Mouse (Mus musculus) bone marrow macrophage, adult 2 months (primary cell): Measurements from ENCODE around the gene Pbx1. TPM values are rescaled to one million over a fixed set of nuclear protein-coding genes. Genes with fewer than 3 reads are reported as not detected.

Experiments
- H3K27ac ChIP-seq: 2 replicates; pipeline ENCODE4 v1.5.1; 2012; ENCODE audit warnings: low read depth, low read length; ENCODE audit not compliant: insufficient read depth
- H3K4me1 ChIP-seq: 2 replicates; pipeline ENCODE4 v1.6.1; 2012; ENCODE audit warnings: low read length; ENCODE audit not compliant: control insufficient read depth, insufficient read depth
- H3K4me3 ChIP-seq: 2 replicates; pipeline ENCODE4 v1.5.1; 2012; ENCODE audit warnings: mild to moderate bottlenecking, low read length, moderate library complexity; ENCODE audit not compliant: insufficient read depth
- CTCF ChIP-seq: IDR thresholded peaks from 2 replicates; pipeline ENCODE4 v1.5.1; 2012; ENCODE audit warnings: low read depth, mild to moderate bottlenecking, low read length, moderate library complexity
- POLR2A ChIP-seq: IDR thresholded peaks from 2 replicates; pipeline ENCODE4 v1.6.1; 2012; ENCODE audit warnings: mild to moderate bottlenecking, low read depth, low read length, borderline replicate concordance
- polyA plus RNA-seq: library from polyadenylated mRNA; stranded (reverse); fragments of >200 nt; gene quantifications from 2 replicates; pipeline ENCODE4 v1.2.4, GENCODE M21; 2012; ENCODE audit not compliant: missing spikeins, insufficient read depth, insufficient read length

Gene Pbx1
- polyA plus RNA-seq, 1 experiment = 7.1 TPM

- no peak overlapping the region for H3K27ac ChIP-seq
- H3K4me1 ChIP-seq = no peaks in the 10 kb centered on the region
- no peak overlapping the region for H3K4me3 ChIP-seq
- no peak for TF ChIP-seq CTCF
- TF ChIP-seq POLR2A = no peak
Observed at GRCm38 (mm10) chr1:168386159-168386558, 45.9 kb downstream of the Pbx1 start.

GRCm38 (mm10) chr1:168384594-168384955, 47.5 kb downstream of the Pbx1 start:
- no peak for TF ChIP-seq CTCF
- TF ChIP-seq POLR2A = no peak
- Histone ChIP-seq H3K4me3 (no peak overlapping the region), H3K27ac (no peak overlapping the region), H3K4me1 (no peaks in the 10 kb centered on the region)

GRCm38 (mm10) chr1:168383832-168384593, 48.1 kb downstream of the Pbx1 start:
- TF ChIP-seq CTCF (no peak), POLR2A (no peak)
- Histone ChIP-seq H3K4me1 (no peaks in the 10 kb centered on the region), H3K4me3 (no peak overlapping the region), H3K27ac (no peak overlapping the region)

- H3K27ac ChIP-seq = no peak overlapping the region
- H3K4me1 ChIP-seq = no peaks in the 10 kb centered on the region
- TF ChIP-seq POLR2A = no peak
- no peak for TF ChIP-seq CTCF
- H3K4me3 ChIP-seq = no peak overlapping the region
Observed at GRCm38 (mm10) chr1:168382823-168383157, 49.3 kb downstream of the Pbx1 start.

- TF ChIP-seq CTCF = no peak
- TF ChIP-seq POLR2A = no peak
- Histone ChIP-seq H3K27ac (no peak overlapping the region), H3K4me1 (no peaks in the 10 kb centered on the region), H3K4me3 (no peak overlapping the region)
Observed at GRCm38 (mm10) chr1:168382106-168382822, 49.8 kb downstream of the Pbx1 start.

- Histone ChIP-seq H3K4me1 (no peaks in the 10 kb centered on the region), H3K27ac (no peak overlapping the region), H3K4me3 (no peak overlapping the region)
- no peak for TF ChIP-seq POLR2A
Observed at GRCm38 (mm10) chr1:168381451-168381850, 50.6 kb downstream of the Pbx1 start.

- H3K4me1 ChIP-seq = no peaks in the 10 kb centered on the region
Observed at GRCm38 (mm10) chr1:168380241-168380770, 51.8 kb downstream of the Pbx1 start.

GRCm38 (mm10) chr1:168377650-168378049, 54.4 kb downstream of the Pbx1 start:
- no peaks in the 10 kb centered on the region for H3K4me1 ChIP-seq
- no peak overlapping the region for H3K27ac ChIP-seq
- TF ChIP-seq CTCF (no peak), POLR2A (no peak)
- no peak overlapping the region for H3K4me3 ChIP-seq

More at GRCm38 (mm10) chr1:168380241-168380770, 51.8 kb downstream of the Pbx1 start:
- no peak overlapping the region for H3K4me3 ChIP-seq
- H3K27ac ChIP-seq = no peak overlapping the region
- TF ChIP-seq POLR2A = no peak
- no peak for TF ChIP-seq CTCF

- Histone ChIP-seq H3K4me3 (no peak overlapping the region), H3K4me1 (no peaks in the 10 kb centered on the region), H3K27ac (no peak overlapping the region)
- TF ChIP-seq CTCF (no peak), POLR2A (no peak)
Observed at GRCm38 (mm10) chr1:168376330-168376729, 55.7 kb downstream of the Pbx1 start.

GRCm38 (mm10) chr1:168374953-168375600, 57.0 kb downstream of the Pbx1 start:
- H3K4me3 ChIP-seq = no peak overlapping the region
- TF ChIP-seq CTCF (no peak), POLR2A (no peak)
- H3K27ac ChIP-seq = no peak overlapping the region
- no peaks in the 10 kb centered on the region for H3K4me1 ChIP-seq
